Mouse (Mus musculus): Measurements from ENCODE around the gene Tle3. TPM values are rescaled to one million over a fixed set of nuclear protein-coding genes. Genes with fewer than 3 reads are reported as not detected.

The Tle3 gene
- total RNA-seq, 1 experiment = 57.0 TPM

- DNase-seq (ENCODE audit: low read depth, low spot score) = no peak
- Histone ChIP-seq H3K4me1 (ENCODE audit: control insufficient read depth in 2 of 2, insufficient read depth in 2 of 2, low read length in 2 of 2, poor library complexity in 1 of 2) (peaks cover 2 to 25% of the 10 kb centered on the region in 2 experiments; a peak in 3 of 4 replicates), H3K9me3 (ENCODE audit: control insufficient read depth, insufficient read depth, low read depth, low read length) (no peaks in the 10 kb centered on the region), H3K36me3 (ENCODE audit: control insufficient read depth, insufficient read depth, low read length, poor library complexity, severe bottlenecking) (no peaks in the 10 kb centered on the region; the same call in 1 of the 2 replicates), H3K27ac (ENCODE audit: insufficient read depth, low read depth, low read length, poor library complexity, severe bottlenecking) (no peak overlapping the region), H3K9ac (ENCODE audit: insufficient read depth, low read depth, low read length, poor library complexity, severe bottlenecking) (no peak overlapping the region), H3K4me3 (ENCODE audit: insufficient read depth in 1 of 2, low read depth in 1 of 2, low read length in 2 of 2, poor library complexity in 1 of 2, severe bottlenecking in 1 of 2) (no peak overlapping the region)
- TF ChIP-seq ZC3H11A (IDR thresholded peaks at IDR 0.05; ENCODE audit: borderline replicate concordance, low read depth, low read length) = no peak
- no peak for TF ChIP-seq MAFK (IDR thresholded peaks at IDR 0.05; ENCODE audit: insufficient read depth, low read depth, low read length)
- no peak for TF ChIP-seq ZNF384 (IDR thresholded peaks at IDR 0.05; ENCODE audit: low read depth, low read length)
- no peak for TF ChIP-seq CHD2 (IDR thresholded peaks at IDR 0.05; ENCODE audit: low read depth, low read length)
- in situ Hi-C loops (cut with MboI; ENCODE audit: low sequenced_read_pairs in 2 of 2, unreplicated experiment in 2 of 2) = no loop called here
Measured at GRCm38 (mm10) chr9:61325012-61325411, 47.2 kb upstream of the Tle3 start.

GRCm38 (mm10) chr9:61325931-61326351 is 46.2 kb upstream of the Tle3 start:
- Histone ChIP-seq H3K9me3 (ENCODE audit: control insufficient read depth, insufficient read depth, low read depth, low read length) (no peaks in the 10 kb centered on the region), H3K27ac (ENCODE audit: insufficient read depth, low read depth, low read length, poor library complexity, severe bottlenecking) (no peak overlapping the region), H3K4me1 (ENCODE audit: control insufficient read depth in 2 of 2, insufficient read depth in 2 of 2, low read length in 2 of 2, poor library complexity in 1 of 2) (peaks cover 2 to 24% of the 10 kb centered on the region in 2 experiments; a peak in 3 of 4 replicates), H3K9ac (ENCODE audit: insufficient read depth, low read depth, low read length, poor library complexity, severe bottlenecking) (no peak overlapping the region), H3K36me3 (ENCODE audit: control insufficient read depth, insufficient read depth, low read length, poor library complexity, severe bottlenecking) (no peaks in the 10 kb centered on the region; the same call in 1 of the 2 replicates), H3K4me3 (ENCODE audit: insufficient read depth in 1 of 2, low read depth in 1 of 2, low read length in 2 of 2, poor library complexity in 1 of 2, severe bottlenecking in 1 of 2) (no peak overlapping the region)
- in situ Hi-C loops (cut with MboI; ENCODE audit: low sequenced_read_pairs in 2 of 2, unreplicated experiment in 2 of 2) = no loop called here
- TF ChIP-seq HCFC1 (IDR thresholded peaks at IDR 0.05; ENCODE audit: borderline replicate concordance, insufficient read depth, low read length) (no peak), MAFK (IDR thresholded peaks at IDR 0.05; ENCODE audit: insufficient read depth, low read depth, low read length) (no peak)
- no peak for DNase-seq (ENCODE audit: low read depth, low spot score)

GRCm38 (mm10) chr9:61326922-61327321 is 45.2 kb upstream of the Tle3 start:
- Histone ChIP-seq H3K4me1 (ENCODE audit: control insufficient read depth in 2 of 2, insufficient read depth in 2 of 2, low read length in 2 of 2, poor library complexity in 1 of 2) (peaks cover 2 to 19% of the 10 kb centered on the region in 2 experiments; a peak in 3 of 4 replicates), H3K4me3 (ENCODE audit: insufficient read depth in 1 of 2, low read depth in 1 of 2, low read length in 2 of 2, poor library complexity in 1 of 2, severe bottlenecking in 1 of 2) (no peak overlapping the region), H3K9me3 (ENCODE audit: control insufficient read depth, insufficient read depth, low read depth, low read length) (no peaks in the 10 kb centered on the region), H3K36me3 (ENCODE audit: control insufficient read depth, insufficient read depth, low read length, poor library complexity, severe bottlenecking) (no peaks in the 10 kb centered on the region; the same call in 1 of the 2 replicates), H3K27ac (ENCODE audit: insufficient read depth, low read depth, low read length, poor library complexity, severe bottlenecking) (no peak overlapping the region), H3K9ac (ENCODE audit: insufficient read depth, low read depth, low read length, poor library complexity, severe bottlenecking) (no peak overlapping the region)
- TF ChIP-seq ZC3H11A (IDR thresholded peaks at IDR 0.05; ENCODE audit: borderline replicate concordance, low read depth, low read length) = no peak
- TF ChIP-seq HCFC1 (IDR thresholded peaks at IDR 0.05; ENCODE audit: borderline replicate concordance, insufficient read depth, low read length) = no peak
- no peak for TF ChIP-seq MAFK (IDR thresholded peaks at IDR 0.05; ENCODE audit: insufficient read depth, low read depth, low read length)
- TF ChIP-seq CHD2 (IDR thresholded peaks at IDR 0.05; ENCODE audit: low read depth, low read length) = no peak
- no peak for TF ChIP-seq ZNF384 (IDR thresholded peaks at IDR 0.05; ENCODE audit: low read depth, low read length)
- no peak for DNase-seq (ENCODE audit: low read depth, low spot score)
- in situ Hi-C loops (cut with MboI; ENCODE audit: low sequenced_read_pairs in 2 of 2, unreplicated experiment in 2 of 2) = no loop called here

GRCm38 (mm10) chr9:61328173-61328572 is 44.0 kb upstream of the Tle3 start:
- no peaks in the 10 kb centered on the region; the same call in 1 of the 2 replicates for H3K36me3 ChIP-seq (ENCODE audit: control insufficient read depth, insufficient read depth, low read length, poor library complexity, severe bottlenecking)
- peaks cover 0 to 14% of the 10 kb centered on the region in 2 experiments; a peak in 2 of 4 replicates for H3K4me1 ChIP-seq (ENCODE audit: control insufficient read depth in 2 of 2, insufficient read depth in 2 of 2, low read length in 2 of 2, poor library complexity in 1 of 2)
- H3K4me3 ChIP-seq (ENCODE audit: insufficient read depth in 1 of 2, low read depth in 1 of 2, low read length in 2 of 2, poor library complexity in 1 of 2, severe bottlenecking in 1 of 2) = no peak overlapping the region
- H3K9me3 ChIP-seq (ENCODE audit: control insufficient read depth, insufficient read depth, low read depth, low read length) = no peaks in the 10 kb centered on the region
- no peak for TF ChIP-seq ZNF384 (IDR thresholded peaks at IDR 0.05; ENCODE audit: low read depth, low read length)
- TF ChIP-seq HCFC1 (IDR thresholded peaks at IDR 0.05; ENCODE audit: borderline replicate concordance, insufficient read depth, low read length) = no peak
- TF ChIP-seq CHD2 (IDR thresholded peaks at IDR 0.05; ENCODE audit: low read depth, low read length) = no peak
- TF ChIP-seq ZC3H11A (IDR thresholded peaks at IDR 0.05; ENCODE audit: borderline replicate concordance, low read depth, low read length) = no peak
- no peak for TF ChIP-seq MAFK (IDR thresholded peaks at IDR 0.05; ENCODE audit: insufficient read depth, low read depth, low read length)
- H3K9ac ChIP-seq (ENCODE audit: insufficient read depth, low read depth, low read length, poor library complexity, severe bottlenecking) = no peak overlapping the region
- in situ Hi-C loops (cut with MboI; ENCODE audit: low sequenced_read_pairs in 2 of 2, unreplicated experiment in 2 of 2) = no loop called here
- DNase-seq (ENCODE audit: low read depth, low spot score) = no peak
- no peak overlapping the region for H3K27ac ChIP-seq (ENCODE audit: insufficient read depth, low read depth, low read length, poor library complexity, severe bottlenecking)

GRCm38 (mm10) chr9:61330747-61331146 is 41.4 kb upstream of the Tle3 start:
- Histone ChIP-seq H3K36me3 (ENCODE audit: control insufficient read depth, insufficient read depth, low read length, poor library complexity, severe bottlenecking) (no peaks in the 10 kb centered on the region), H3K4me3 (ENCODE audit: insufficient read depth in 1 of 2, low read depth in 1 of 2, low read length in 2 of 2, poor library complexity in 1 of 2, severe bottlenecking in 1 of 2) (no peak overlapping the region), H3K27ac (ENCODE audit: insufficient read depth, low read depth, low read length, poor library complexity, severe bottlenecking) (no peak overlapping the region), H3K9ac (ENCODE audit: insufficient read depth, low read depth, low read length, poor library complexity, severe bottlenecking) (no peak overlapping the region), H3K9me3 (ENCODE audit: control insufficient read depth, insufficient read depth, low read depth, low read length) (no peaks in the 10 kb centered on the region), H3K4me1 (ENCODE audit: control insufficient read depth in 2 of 2, insufficient read depth in 2 of 2, low read length in 2 of 2, poor library complexity in 1 of 2) (no peaks in the 10 kb centered on the region)
- TF ChIP-seq MAFK (IDR thresholded peaks at IDR 0.05; ENCODE audit: insufficient read depth, low read depth, low read length) = no peak
- no peak for TF ChIP-seq HCFC1 (IDR thresholded peaks at IDR 0.05; ENCODE audit: borderline replicate concordance, insufficient read depth, low read length)
- no peak for TF ChIP-seq ZNF384 (IDR thresholded peaks at IDR 0.05; ENCODE audit: low read depth, low read length)
- no peak for TF ChIP-seq CHD2 (IDR thresholded peaks at IDR 0.05; ENCODE audit: low read depth, low read length)
- DNase-seq (ENCODE audit: low read depth, low spot score) = no peak
- in situ Hi-C loops (cut with MboI; ENCODE audit: low sequenced_read_pairs in 2 of 2, unreplicated experiment in 2 of 2) = no loop called here

Data from ES-E14 (cell line).